Mouse (Mus musculus): ENCODE data around the gene Pgm5. TPM values are rescaled to one million over a fixed set of nuclear protein-coding genes. Genes with fewer than 3 reads are reported as not detected.

Gene Pgm5
- polyA plus RNA-seq, 1 experiment = 0.18 TPM

GRCm38 (mm10) chr19:24701716-24702115 lies 159.9 kb downstream of the Pgm5 start:
- no peaks in the 10 kb centered on the region for H3K27me3 ChIP-seq (ENCODE audit: control insufficient read depth, insufficient read depth, low read length, poor library complexity, severe bottlenecking)
- TF ChIP-seq EP300 (IDR thresholded peaks at IDR 0.05; ENCODE audit: insufficient read depth, low read depth, low read length) = no peak
- TF ChIP-seq CTCF (IDR thresholded peaks at IDR 0.05; ENCODE audit: low read depth, low read length) = peak; percentile 12
- no peaks in the 10 kb centered on the region for H3K4me1 ChIP-seq (ENCODE audit: control insufficient read depth, insufficient read depth, low read length)
- no peaks in the 10 kb centered on the region for H3K36me3 ChIP-seq (ENCODE audit: control insufficient read depth, insufficient read depth, low read length, poor library complexity, severe bottlenecking)
- H3K27ac ChIP-seq (ENCODE audit: insufficient read depth, low read length) = no peak overlapping the region
- H3K9me3 ChIP-seq (replicated peaks; ENCODE audit: control insufficient read depth, insufficient read depth, low read length, poor library complexity, severe bottlenecking) = no peaks in the 10 kb centered on the region
- no peak overlapping the region for H3K4me3 ChIP-seq (ENCODE audit: low read depth, low read length)
- H3K9ac ChIP-seq (ENCODE audit: low read depth, poor library complexity, severe bottlenecking) = no peak overlapping the region

- Histone ChIP-seq H3K27me3 (ENCODE audit: control insufficient read depth, insufficient read depth, low read length, poor library complexity, severe bottlenecking) (no peaks in the 10 kb centered on the region), H3K9ac (ENCODE audit: low read depth, poor library complexity, severe bottlenecking) (no peak overlapping the region), H3K4me1 (ENCODE audit: control insufficient read depth, insufficient read depth, low read length) (no peaks in the 10 kb centered on the region), H3K4me3 (ENCODE audit: low read depth, low read length) (no peak overlapping the region), H3K36me3 (ENCODE audit: control insufficient read depth, insufficient read depth, low read length, poor library complexity, severe bottlenecking) (no peaks in the 10 kb centered on the region), H3K9me3 (replicated peaks; ENCODE audit: control insufficient read depth, insufficient read depth, low read length, poor library complexity, severe bottlenecking) (no peaks in the 10 kb centered on the region), H3K27ac (ENCODE audit: insufficient read depth, low read length) (no peak overlapping the region)
- TF ChIP-seq EP300 (IDR thresholded peaks at IDR 0.05; ENCODE audit: insufficient read depth, low read depth, low read length) = no peak
- no peak for TF ChIP-seq CTCF (IDR thresholded peaks at IDR 0.05; ENCODE audit: low read depth, low read length)
- TF ChIP-seq POLR2A (IDR thresholded peaks at IDR 0.05; ENCODE audit: insufficient read depth, low read length) = no peak
These were observed 161.0 kb downstream of the Pgm5 start for GRCm38 (mm10) chr19:24700664-24701063.

- no peaks in the 10 kb centered on the region for H3K27me3 ChIP-seq (ENCODE audit: control insufficient read depth, insufficient read depth, low read length, poor library complexity, severe bottlenecking)
- TF ChIP-seq POLR2A (IDR thresholded peaks at IDR 0.05; ENCODE audit: insufficient read depth, low read length) = no peak
- no peak for TF ChIP-seq CTCF (IDR thresholded peaks at IDR 0.05; ENCODE audit: low read depth, low read length)
- TF ChIP-seq EP300 (IDR thresholded peaks at IDR 0.05; ENCODE audit: insufficient read depth, low read depth, low read length) = no peak
These were observed 161.7 kb downstream of the Pgm5 start for GRCm38 (mm10) chr19:24699910-24700309.

GRCm38 (mm10) chr19:24699196-24699595 lies 162.5 kb downstream of the Pgm5 start:
- no peaks in the 10 kb centered on the region for H3K27me3 ChIP-seq (ENCODE audit: control insufficient read depth, insufficient read depth, low read length, poor library complexity, severe bottlenecking)
- no peaks in the 10 kb centered on the region for H3K9me3 ChIP-seq (replicated peaks; ENCODE audit: control insufficient read depth, insufficient read depth, low read length, poor library complexity, severe bottlenecking)
- H3K4me1 ChIP-seq (ENCODE audit: control insufficient read depth, insufficient read depth, low read length) = no peaks in the 10 kb centered on the region
- H3K9ac ChIP-seq (ENCODE audit: low read depth, poor library complexity, severe bottlenecking) = no peak overlapping the region
- TF ChIP-seq EP300 (IDR thresholded peaks at IDR 0.05; ENCODE audit: insufficient read depth, low read depth, low read length) = no peak
- TF ChIP-seq CTCF (IDR thresholded peaks at IDR 0.05; ENCODE audit: low read depth, low read length) = no peak
- no peak for TF ChIP-seq POLR2A (IDR thresholded peaks at IDR 0.05; ENCODE audit: insufficient read depth, low read length)
- no peak overlapping the region for H3K4me3 ChIP-seq (ENCODE audit: low read depth, low read length)
- H3K36me3 ChIP-seq (ENCODE audit: control insufficient read depth, insufficient read depth, low read length, poor library complexity, severe bottlenecking) = no peaks in the 10 kb centered on the region
- no peak overlapping the region for H3K27ac ChIP-seq (ENCODE audit: insufficient read depth, low read length)

More at GRCm38 (mm10) chr19:24699910-24700309, 161.7 kb downstream of the Pgm5 start:
- Histone ChIP-seq H3K4me3 (ENCODE audit: low read depth, low read length) (no peak overlapping the region), H3K9me3 (replicated peaks; ENCODE audit: control insufficient read depth, insufficient read depth, low read length, poor library complexity, severe bottlenecking) (no peaks in the 10 kb centered on the region), H3K4me1 (ENCODE audit: control insufficient read depth, insufficient read depth, low read length) (no peaks in the 10 kb centered on the region), H3K36me3 (ENCODE audit: control insufficient read depth, insufficient read depth, low read length, poor library complexity, severe bottlenecking) (no peaks in the 10 kb centered on the region), H3K9ac (ENCODE audit: low read depth, poor library complexity, severe bottlenecking) (no peak overlapping the region), H3K27ac (ENCODE audit: insufficient read depth, low read length) (no peak overlapping the region)

GRCm38 (mm10) chr19:24698651-24699050 lies 163.0 kb downstream of the Pgm5 start:
- H3K9me3 ChIP-seq (replicated peaks; ENCODE audit: control insufficient read depth, insufficient read depth, low read length, poor library complexity, severe bottlenecking) = no peaks in the 10 kb centered on the region
- H3K36me3 ChIP-seq (ENCODE audit: control insufficient read depth, insufficient read depth, low read length, poor library complexity, severe bottlenecking) = no peaks in the 10 kb centered on the region
- no peak overlapping the region for H3K27ac ChIP-seq (ENCODE audit: insufficient read depth, low read length)
- no peak overlapping the region for H3K9ac ChIP-seq (ENCODE audit: low read depth, poor library complexity, severe bottlenecking)
- H3K27me3 ChIP-seq (ENCODE audit: control insufficient read depth, insufficient read depth, low read length, poor library complexity, severe bottlenecking) = no peaks in the 10 kb centered on the region
- H3K4me3 ChIP-seq (ENCODE audit: low read depth, low read length) = no peak overlapping the region
- H3K4me1 ChIP-seq (ENCODE audit: control insufficient read depth, insufficient read depth, low read length) = no peaks in the 10 kb centered on the region
- TF ChIP-seq POLR2A (IDR thresholded peaks at IDR 0.05; ENCODE audit: insufficient read depth, low read length) = no peak
- TF ChIP-seq CTCF (IDR thresholded peaks at IDR 0.05; ENCODE audit: low read depth, low read length) = no peak
- TF ChIP-seq EP300 (IDR thresholded peaks at IDR 0.05; ENCODE audit: insufficient read depth, low read depth, low read length) = no peak

- no peaks in the 10 kb centered on the region for H3K9me3 ChIP-seq (replicated peaks; ENCODE audit: control insufficient read depth, insufficient read depth, low read length, poor library complexity, severe bottlenecking)
- H3K27ac ChIP-seq (ENCODE audit: insufficient read depth, low read length) = no peak overlapping the region
- H3K4me1 ChIP-seq (ENCODE audit: control insufficient read depth, insufficient read depth, low read length) = no peaks in the 10 kb centered on the region
- no peaks in the 10 kb centered on the region for H3K27me3 ChIP-seq (ENCODE audit: control insufficient read depth, insufficient read depth, low read length, poor library complexity, severe bottlenecking)
- no peaks in the 10 kb centered on the region for H3K36me3 ChIP-seq (ENCODE audit: control insufficient read depth, insufficient read depth, low read length, poor library complexity, severe bottlenecking)
- TF ChIP-seq POLR2A (IDR thresholded peaks at IDR 0.05; ENCODE audit: insufficient read depth, low read length) = no peak
- TF ChIP-seq EP300 (IDR thresholded peaks at IDR 0.05; ENCODE audit: insufficient read depth, low read depth, low read length) = no peak
- TF ChIP-seq CTCF (IDR thresholded peaks at IDR 0.05; ENCODE audit: low read depth, low read length) = no peak
- H3K9ac ChIP-seq (ENCODE audit: low read depth, poor library complexity, severe bottlenecking) = no peak overlapping the region
- no peak overlapping the region for H3K4me3 ChIP-seq (ENCODE audit: low read depth, low read length)
These were observed 163.7 kb downstream of the Pgm5 start for GRCm38 (mm10) chr19:24697946-24698345.

All from ES-Bruce4 (cell line).